ENCODE assay signal across 9 mouse cellular contexts in the genomic region with DNA sequence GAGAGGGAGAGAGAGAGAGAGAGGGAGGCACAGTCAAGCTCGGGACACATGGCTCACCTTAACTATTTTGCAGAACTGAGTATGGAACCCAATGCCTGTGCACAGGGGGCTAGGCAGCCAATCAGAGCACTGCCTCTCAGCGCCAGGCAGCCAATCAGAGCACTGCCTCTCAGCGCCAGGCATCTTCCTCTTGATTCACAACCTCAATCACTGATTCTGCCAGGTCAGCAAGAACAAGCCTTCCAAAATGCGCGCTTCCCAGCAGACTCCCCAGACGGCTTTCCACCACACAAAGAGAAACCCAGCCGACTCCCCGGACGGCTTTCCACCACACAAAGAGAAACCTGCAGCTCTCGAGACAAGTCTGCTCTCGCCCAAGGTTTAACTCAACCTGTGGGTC. TPM values are rescaled to one million over a fixed set of nuclear protein-coding genes. Genes with fewer than 3 reads are reported as not detected.
DNase-seq lines count a peak whose midpoint lies in the region; ATAC-seq and TF ChIP-seq lines count a peak whose summit lies in the region.
"Had no signal": no experiment of that assay in that cellular context is flagged by ENCODE, and none has a peak within 500 bp of the region (broad histone marks: within the 10 kb centered on the region; RNA-seq: fewer than 3 reads in every experiment).

No protein-coding gene starts in this region.

- TF ChIP-seq CTCF in brain, embryonic 14.5 days (IDR thresholded peaks at IDR 0.05; ENCODE audit: borderline replicate concordance, extremely low read depth, insufficient read depth, insufficient read length), result no peak
- TF ChIP-seq CTCF in stomach, postnatal 0 days (IDR thresholded peaks at IDR 0.05; ENCODE audit: low read depth), result no peak

- no peak for TF ChIP-seq EP300 in stomach, postnatal 0 days (optimal IDR thresholded peaks at IDR 0.05)

- no peak for DNase-seq in kidney, adult 11 months
- DNase-seq in brain, embryonic 14.5 days (ENCODE audit: low read depth), result peak; percentile 72
- peak; percentile 57 for DNase-seq in forebrain, embryonic 11.5 days (ENCODE audit: low spot score)
- peak; percentile 59 for DNase-seq in limb, embryonic 11.5 days (ENCODE audit: low spot score)
- no peak for DNase-seq in stomach, postnatal 0 days (ENCODE audit: low spot score)
- no peak for DNase-seq in frontal cortex, postnatal 36 days (ENCODE audit: low spot score in 2 of 2)
- no peak for DNase-seq in gastrocnemius, postnatal 4 days (ENCODE audit: low spot score in 2 of 2)

- no peaks in the 10 kb centered on the region for H3K27me3 ChIP-seq in kidney, embryonic 16.5 days (ENCODE audit: insufficient read depth, low read length)
- H3K27me3 ChIP-seq in forebrain, embryonic 11.5 days (ENCODE audit: control insufficient read depth, insufficient read depth, low read length), result no peaks in the 10 kb centered on the region
- no peaks in the 10 kb centered on the region for H3K27me3 ChIP-seq in limb, embryonic 11.5 days (ENCODE audit: control insufficient read depth, insufficient read depth, low read length)
- H3K27me3 ChIP-seq in stomach, postnatal 0 days (ENCODE audit: control insufficient read depth, insufficient read depth, low read length), result no peaks in the 10 kb centered on the region

- H3K4me1 ChIP-seq in kidney, embryonic 16.5 days (ENCODE audit: insufficient read depth, low read length), result peaks cover 8% of the 10 kb centered on the region
- peaks cover 5% of the 10 kb centered on the region; the same call in 1 of the 2 replicates for H3K4me1 ChIP-seq in forebrain, embryonic 11.5 days (replicated peaks; ENCODE audit: control insufficient read depth, insufficient read depth, low read length)
- H3K4me1 ChIP-seq in limb, embryonic 11.5 days (ENCODE audit: control insufficient read depth, insufficient read depth, low read length), result no peaks in the 10 kb centered on the region; the same call in 1 of the 2 replicates
- H3K4me1 ChIP-seq in stomach, postnatal 0 days (replicated peaks; ENCODE audit: control insufficient read depth, insufficient read depth), result no peaks in the 10 kb centered on the region

- TF ChIP-seq POLR2A in brain, embryonic 14.5 days (IDR thresholded peaks at IDR 0.05; ENCODE audit: borderline replicate concordance, extremely low read depth, insufficient read depth, insufficient read length, poor library complexity, severe bottlenecking), result no peak

- no peak overlapping the region for H3K27ac ChIP-seq in kidney, embryonic 16.5 days (ENCODE audit: low read length)
- H3K27ac ChIP-seq in forebrain, embryonic 11.5 days (ENCODE audit: low read depth, low read length), result no peak overlapping the region
- H3K27ac ChIP-seq in limb, embryonic 11.5 days (replicated peaks; ENCODE audit: low read depth, low read length), result no peak overlapping the region
- 0 out of 2 replicates have a peak overlapping the region, but pooled peaks have one; percentile 20 for H3K27ac ChIP-seq in stomach, postnatal 0 days (replicated peaks)

- no peaks in the 10 kb centered on the region for H3K9me3 ChIP-seq in kidney, embryonic 16.5 days (ENCODE audit: low read length)
- no peaks in the 10 kb centered on the region for H3K9me3 ChIP-seq in forebrain, embryonic 11.5 days (ENCODE audit: control insufficient read depth, low read length)
- no peaks in the 10 kb centered on the region for H3K9me3 ChIP-seq in limb, embryonic 11.5 days (ENCODE audit: control insufficient read depth, low read length)
- no peaks in the 10 kb centered on the region for H3K9me3 ChIP-seq in stomach, postnatal 0 days (ENCODE audit: control insufficient read depth, low read length)

- ATAC-seq in kidney, embryonic 16.5 days (ENCODE audit: low FRiP score, low TSS enrichment), result no peak
- peak; percentile 54 for ATAC-seq in forebrain, embryonic 11.5 days (replicated peaks; ENCODE audit: low FRiP score)
- peak; percentile 79; the same call in 1 of the 2 replicates for ATAC-seq in limb, embryonic 11.5 days (ENCODE audit: insufficient number of reproducible peaks, low FRiP score, low TSS enrichment, low read depth)
- peak; percentile 13; the same call in 1 of the 2 replicates for ATAC-seq in stomach, postnatal 0 days (ENCODE audit: low FRiP score, low TSS enrichment)

- H3K4me3 ChIP-seq in kidney, embryonic 16.5 days (ENCODE audit: low read length), result no peak overlapping the region
- H3K4me3 ChIP-seq in forebrain, embryonic 11.5 days (ENCODE audit: low read depth, low read length), result no peak overlapping the region
- no peak overlapping the region for H3K4me3 ChIP-seq in limb, embryonic 11.5 days (ENCODE audit: low read depth, low read length)
- H3K4me3 ChIP-seq in stomach, postnatal 0 days (ENCODE audit: low read depth, low read length), result no peak overlapping the region

- peaks cover 30% of the 10 kb centered on the region for H3K36me3 ChIP-seq in kidney, embryonic 16.5 days (ENCODE audit: insufficient read depth, low read length)
- no peaks in the 10 kb centered on the region for H3K36me3 ChIP-seq in forebrain, embryonic 11.5 days (ENCODE audit: control insufficient read depth, insufficient read depth, low read length)
- H3K36me3 ChIP-seq in limb, embryonic 11.5 days (ENCODE audit: control insufficient read depth, insufficient read depth, low read length), result peaks cover 2% of the 10 kb centered on the region
- peaks cover 12% of the 10 kb centered on the region for H3K36me3 ChIP-seq in stomach, postnatal 0 days (ENCODE audit: control insufficient read depth, insufficient read depth, low read length)

- 20% methylated on average over 11 of the region's 11 CpGs for WGBS in kidney, embryonic 16.5 days
- WGBS in forebrain, embryonic 11.5 days, result 12% methylated on average over 11 of the region's 11 CpGs
- 11% methylated on average over 11 of the region's 11 CpGs for WGBS in limb, embryonic 11.5 days
- WGBS in stomach, postnatal 0 days, result 22% methylated on average over 11 of the region's 11 CpGs

- peak overlapping the region; percentile 28; the same call in 1 of the 2 replicates for H3K4me2 ChIP-seq in kidney, embryonic 16.5 days (replicated peaks; ENCODE audit: low read depth, low read length)
- H3K4me2 ChIP-seq in forebrain, embryonic 11.5 days (ENCODE audit: low read depth, low read length, severe bottlenecking), result 0 out of 2 replicates have a peak overlapping the region, but pooled peaks have one; percentile 21
- peak overlapping the region; percentile 36; the same call in 1 of the 2 replicates for H3K4me2 ChIP-seq in limb, embryonic 11.5 days (ENCODE audit: low read depth, severe bottlenecking)
- no peak overlapping the region for H3K4me2 ChIP-seq in stomach, postnatal 0 days (replicated peaks; ENCODE audit: low read depth)

- no peak overlapping the region for H3K9ac ChIP-seq in kidney, embryonic 16.5 days (replicated peaks; ENCODE audit: low read length)
- H3K9ac ChIP-seq in forebrain, embryonic 11.5 days (ENCODE audit: low read length), result no peak overlapping the region
- H3K9ac ChIP-seq in limb, embryonic 11.5 days (ENCODE audit: low read length), result no peak overlapping the region
- no peak overlapping the region for H3K9ac ChIP-seq in stomach, postnatal 0 days (ENCODE audit: low read length)

RNA-seq across cellular contexts. Expression of a gene that starts 11.6 kb away (rescaled TPM):
- 0.26 and 0.37 TPM in 2 replicates for polyA plus RNA-seq in kidney, embryonic 16.5 days (2015; fragmentation: Nextera tagmentation; extraction: Ambion mirVana)
- polyA plus RNA-seq in brain, embryonic 14.5 days (2012; rRNA removed), result 0.10 and 0.33 TPM in 2 replicates
- polyA plus RNA-seq in forebrain, embryonic 11.5 days (2014; fragmentation: Nextera tagmentation; extraction: Ambion mirVana), result 0.15 TPM in 1 of 2 replicates, not detected in the other
- not detected in 2 replicates for polyA plus RNA-seq in limb, embryonic 11.5 days (2014; fragmentation: Nextera tagmentation; extraction: Ambion mirVana)
- 0.32 and 0.65 TPM in 2 replicates for polyA plus RNA-seq in stomach, postnatal 0 days (2015; fragmentation: Nextera tagmentation; extraction: Ambion mirVana)
- total RNA-seq in gastrocnemius, postnatal 4 days (2021), result under 1 TPM in 1 of 2 experiments, not detected in 1; 0.83 TPM
- total RNA-seq: hematopoietic stem cell, adult 5-6 weeks had no signal

RNA-seq across cellular contexts. Expression of a gene that starts 23.6 kb away (rescaled TPM):
- polyA plus RNA-seq in kidney, embryonic 16.5 days (2015; fragmentation: Nextera tagmentation; extraction: Ambion mirVana), result 196 and 228 TPM in 2 replicates
- polyA plus RNA-seq in brain, embryonic 14.5 days (2012; rRNA removed), result 43.8 and 44.1 TPM in 2 replicates
- 89.7 and 96.4 TPM in 2 replicates for polyA plus RNA-seq in forebrain, embryonic 11.5 days (2014; fragmentation: Nextera tagmentation; extraction: Ambion mirVana)
- 110 and 112 TPM in 2 replicates for polyA plus RNA-seq in limb, embryonic 11.5 days (2014; fragmentation: Nextera tagmentation; extraction: Ambion mirVana)
- 197 and 217 TPM in 2 replicates for polyA plus RNA-seq in stomach, postnatal 0 days (2015; fragmentation: Nextera tagmentation; extraction: Ambion mirVana)
- total RNA-seq in gastrocnemius, postnatal 4 days (2021), result 100 to 1,000 TPM; 187 to 191 TPM

Comparison
In these comparisons a context has a peak if more than half of its experiments do, and no peak if none do; other contexts are left out.
1. DNase-seq: peak in brain, embryonic 14.5 days (single experiment), forebrain, embryonic 11.5 days (single experiment) and limb, embryonic 11.5 days (single experiment); none in kidney, adult 11 months (single experiment), stomach, postnatal 0 days (single experiment), frontal cortex, postnatal 36 days (0 of 2) and gastrocnemius, postnatal 4 days (0 of 2).